Mouse (Mus musculus) CH12.LX (cell line): Measurements from ENCODE around the gene Pip5k1a. TPM values are rescaled to one million over a fixed set of nuclear protein-coding genes. Genes with fewer than 3 reads are reported as not detected.

Source experiments
- DNase-seq: peaks from one replicate; pipeline ENCODE4 v3.0.0-alpha.2; 2013; ENCODE audit errors: extremely low read depth
- H3K27ac ChIP-seq: 2 replicates; pipeline ENCODE4 v1.5.1; 2012; ENCODE audit warnings: low read depth, mild to moderate bottlenecking, control low read depth, moderate library complexity; ENCODE audit not compliant: insufficient read depth
- H3K27me3 ChIP-seq: replicated peaks from 2 replicates; pipeline ENCODE3; 2012; ENCODE audit warnings: inconsistent platforms
- H3K36me3 ChIP-seq, 2 experiments: replicated peaks in 1 of 2; 2 replicates each; pipeline versions ENCODE3 to v1.6.1; 2012; ENCODE audit warnings: inconsistent platforms in 1 of 2, low read length in 1 of 2, mild to moderate bottlenecking in 1 of 2, mixed read lengths in 1 of 2, moderate library complexity in 1 of 2; ENCODE audit not compliant: control insufficient read depth in 1 of 2, insufficient read depth in 1 of 2
- H3K4me1 ChIP-seq, 2 experiments: 2 replicates each; pipeline ENCODE4 v1.6.1; 2012; ENCODE audit warnings: inconsistent platforms in 1 of 2, moderate library complexity in 1 of 2; ENCODE audit not compliant: insufficient read depth in 2 of 2, control insufficient read depth in 1 of 2
- H3K4me2 ChIP-seq: 2 replicates; pipeline ENCODE4 v1.6.1; 2012; ENCODE audit warnings: low read depth, mild to moderate bottlenecking, control low read depth; ENCODE audit not compliant: poor library complexity, insufficient read depth, severe bottlenecking
- H3K4me3 ChIP-seq, 3 experiments: fragments of 150-350 bp in 1 of 3; sonication (generic) in 1 of 3; replicated peaks in 1 of 3; 2 replicates each; pipeline versions ENCODE3 to v1.5.1; 2011 to 2012; ENCODE audit warnings: low read depth in 2 of 3, low read length in 2 of 3, mild to moderate bottlenecking in 2 of 3, moderate library complexity in 2 of 3, control low read depth in 1 of 3, improper control_type of control experiment in 1 of 3, inconsistent platforms in 1 of 3, mixed read lengths in 1 of 3; ENCODE audit not compliant: poor library complexity in 1 of 3
- H3K79me2 ChIP-seq: replicated peaks from 2 replicates; pipeline ENCODE4 v1.6.1; 2012; ENCODE audit warnings: mild to moderate bottlenecking, moderate library complexity; ENCODE audit not compliant: control insufficient read depth, poor library complexity, insufficient read depth, severe bottlenecking; ENCODE audit errors: extremely low read depth
- H3K9ac ChIP-seq: 2 replicates; pipeline ENCODE4 v1.6.1; 2012; ENCODE audit warnings: low read depth, mild to moderate bottlenecking, control low read depth, moderate library complexity; ENCODE audit not compliant: insufficient read depth
- H3K9me3 ChIP-seq: replicated peaks from 2 replicates; pipeline ENCODE3; 2012; ENCODE audit warnings: low read length, inconsistent platforms, mixed read lengths
- BHLHE40 ChIP-seq: IDR thresholded peaks from 2 replicates; pipeline ENCODE4 v1.6.1; 2011; ENCODE audit warnings: mild to moderate bottlenecking, low read depth, low read length, improper control_type of control experiment
- CHD2 ChIP-seq: IDR thresholded peaks from 2 replicates; pipeline ENCODE4 v1.6.1; 2011; ENCODE audit warnings: low read length, improper control_type of control experiment
- ELF1 ChIP-seq: IDR thresholded peaks from 2 replicates; pipeline ENCODE4 v1.6.1; 2014; ENCODE audit warnings: low read depth, mild to moderate bottlenecking, inconsistent platforms, low read length, improper control_type of control experiment
- ETS1 ChIP-seq: conservative IDR thresholded peaks from 2 replicates; pipeline ENCODE4 v1.6.1; 2012; ENCODE audit warnings: low read depth, mild to moderate bottlenecking, inconsistent platforms, low read length, improper control_type of control experiment, moderate library complexity
- GABPA ChIP-seq: IDR thresholded peaks from 2 replicates; pipeline ENCODE4 v1.6.1; 2012; ENCODE audit warnings: low read depth, low read length, improper control_type of control experiment, inconsistent platforms; ENCODE audit not compliant: insufficient replicate concordance
- HCFC1 ChIP-seq: IDR thresholded peaks from 2 replicates; pipeline ENCODE4 v1.6.1; 2012; ENCODE audit warnings: low read depth, mild to moderate bottlenecking, inconsistent platforms, low read length, improper control_type of control experiment
- IRF4 ChIP-seq: IDR thresholded peaks from 2 replicates; pipeline ENCODE4 v1.6.1; 2014; ENCODE audit warnings: low read depth, mild to moderate bottlenecking, inconsistent platforms, low read length, improper control_type of control experiment
- JUN ChIP-seq: IDR thresholded peaks from 2 replicates; pipeline ENCODE4 v1.6.1; 2011; ENCODE audit warnings: low read depth, mild to moderate bottlenecking, low read length, improper control_type of control experiment, moderate library complexity; ENCODE audit not compliant: insufficient read depth
- JUND ChIP-seq: conservative IDR thresholded peaks from 2 replicates; pipeline ENCODE4 v1.6.1; 2011; ENCODE audit warnings: low read depth, low read length, improper control_type of control experiment
- KAT2A ChIP-seq: IDR thresholded peaks from 2 replicates; pipeline ENCODE4 v1.6.1; 2012; ENCODE audit warnings: low read length, improper control_type of control experiment, inconsistent platforms; ENCODE audit not compliant: insufficient replicate concordance
- MAFK ChIP-seq: IDR thresholded peaks from 2 replicates; pipeline ENCODE4 v1.6.1; 2011; ENCODE audit warnings: low read length, improper control_type of control experiment; ENCODE audit not compliant: insufficient replicate concordance
- MAX ChIP-seq: IDR thresholded peaks from 2 replicates; pipeline ENCODE4 v1.6.1; 2011; ENCODE audit warnings: low read length, improper control_type of control experiment
- MAZ ChIP-seq: IDR thresholded peaks from 2 replicates; pipeline ENCODE4 v1.6.1; 2012; ENCODE audit warnings: low read depth, mild to moderate bottlenecking, inconsistent platforms, low read length, improper control_type of control experiment, moderate library complexity
- MEF2A ChIP-seq: IDR thresholded peaks from 2 replicates; pipeline ENCODE4 v1.6.1; 2014; ENCODE audit warnings: low read depth, mild to moderate bottlenecking, inconsistent platforms, low read length, improper control_type of control experiment, borderline replicate concordance
- MXI1 ChIP-seq: IDR thresholded peaks from 2 replicates; pipeline ENCODE4 v1.6.1; 2011; ENCODE audit warnings: mild to moderate bottlenecking, low read depth, low read length, improper control_type of control experiment
- MYC ChIP-seq: IDR thresholded peaks from 2 replicates; pipeline ENCODE4 v1.6.1; 2011; ENCODE audit warnings: low read depth, mild to moderate bottlenecking, improper control_type of control experiment, low read length
- NELFE ChIP-seq: IDR thresholded peaks from 2 replicates; pipeline ENCODE4 v1.6.1; 2011; ENCODE audit warnings: low read depth, low read length, improper control_type of control experiment
- NRF1 ChIP-seq: IDR thresholded peaks from 2 replicates; pipeline ENCODE4 v1.6.1; 2014; ENCODE audit warnings: low read depth, mild to moderate bottlenecking, inconsistent platforms, low read length, improper control_type of control experiment, moderate library complexity
- POLR2A ChIP-seq: IDR thresholded peaks from 2 replicates; pipeline ENCODE4 v1.6.1; 2011; ENCODE audit warnings: low read depth, mild to moderate bottlenecking, improper control_type of control experiment, low read length
- POLR2AphosphoS2 ChIP-seq: IDR thresholded peaks from 2 replicates; pipeline ENCODE4 v1.6.1; 2011; ENCODE audit warnings: low read depth, low read length, improper control_type of control experiment
- RCOR1 ChIP-seq: conservative IDR thresholded peaks from 2 replicates; pipeline ENCODE4 v1.6.1; 2012; ENCODE audit warnings: low read depth, mild to moderate bottlenecking, inconsistent platforms, low read length, improper control_type of control experiment
- SIN3A ChIP-seq: IDR thresholded peaks from 2 replicates; pipeline ENCODE4 v1.6.1; 2012; ENCODE audit warnings: low read length, improper control_type of control experiment, inconsistent platforms
- SMC3 ChIP-seq: IDR thresholded peaks from 2 replicates; pipeline ENCODE4 v1.6.1; 2011; ENCODE audit warnings: low read depth, low read length, improper control_type of control experiment
- TBP ChIP-seq: conservative IDR thresholded peaks from 2 replicates; pipeline ENCODE4 v1.6.1; 2011; ENCODE audit warnings: low read depth, low read length, improper control_type of control experiment
- TCF12 ChIP-seq: IDR thresholded peaks from 2 replicates; pipeline ENCODE4 v1.6.1; 2014; ENCODE audit warnings: low read depth, mild to moderate bottlenecking, inconsistent platforms, low read length, improper control_type of control experiment
- UBTF ChIP-seq: IDR thresholded peaks from 2 replicates; pipeline ENCODE4 v1.6.1; 2012; ENCODE audit warnings: low read depth, mild to moderate bottlenecking, inconsistent platforms, low read length, improper control_type of control experiment, moderate library complexity
- ZC3H11A ChIP-seq: IDR thresholded peaks from 2 replicates; pipeline ENCODE4 v1.6.1; 2012; ENCODE audit warnings: low read depth, mild to moderate bottlenecking, inconsistent platforms, low read length, improper control_type of control experiment
- ZKSCAN1 ChIP-seq: IDR thresholded peaks from 2 replicates; pipeline ENCODE4 v1.6.1; 2012; ENCODE audit warnings: low read depth, inconsistent platforms, low read length, improper control_type of control experiment, borderline replicate concordance
- ZMIZ1 ChIP-seq: IDR thresholded peaks from 2 replicates; pipeline ENCODE4 v1.6.1; 2012; ENCODE audit warnings: low read depth, mild to moderate bottlenecking, inconsistent platforms, low read length, improper control_type of control experiment
- ZNF384 ChIP-seq: IDR thresholded peaks from 2 replicates; pipeline ENCODE4 v1.6.1; 2012; ENCODE audit warnings: low read depth, low read length, improper control_type of control experiment, inconsistent platforms
- dilution Hi-C: fragments of 300-500 bp; cut with MboI; formaldehyde crosslinking; loops from 2 replicates; pipeline ENCODE4 v1.14.3; 2020; ENCODE audit warnings: low sequenced_read_pairs; ENCODE audit not compliant: extremely low pct_unique_long_range_greater_than_20kb, extremely low pct_ligation_motif_present
- in situ Hi-C: fragments of 300-500 bp; cut with MboI; formaldehyde crosslinking; loops from 3 replicates; pipeline ENCODE4 v1.14.3; 2019; ENCODE audit warnings: low sequenced_read_pairs, low pct_ligation_motif_present, low pct_unique_long_range_greater_than_20kb, mixed read lengths
- polyA plus RNA-seq: library from polyadenylated mRNA; unstranded; fragments of >175 nt; gene quantifications from 2 replicates; pipeline ENCODE4 v1.2.1, GENCODE M21; 2012; ENCODE audit warnings: low read depth; ENCODE audit not compliant: insufficient read length
- total RNA-seq, 2 experiments: library from RNA; depleted of rRNA; stranded (reverse); fragments of 300-350 nt in 1 of 2; fragments of >200 nt in 1 of 2; gene quantifications; 2 replicates each; pipeline ENCODE4 v1.2.3; 2012 to 2014

The Pip5k1a gene
- total and polyA plus RNA-seq, 3 experiments: 21.5 to 35.8 (median 34.1) TPM

- peak; percentile 98 for DNase-seq
- Histone ChIP-seq H3K4me3 (peak within 1 kb of the TSS; percentile 77 to 83 (median 77)), H3K4me1 (peaks cover 2 to 17% of the 10 kb centered on the region in 2 experiments; a peak in 3 of 4 replicates), H3K4me2 (peak within 1 kb of the TSS; percentile 78), H3K79me2 (peaks cover 46% of the 10 kb centered on the region), H3K9ac (peak within 1 kb of the TSS; percentile 94), H3K36me3 (peaks cover 9 to 29% of the 10 kb centered on the region in 2 experiments), H3K27me3 (no peaks in the 10 kb centered on the region), H3K9me3 (no peaks in the 10 kb centered on the region), H3K27ac (peak within 1 kb of the TSS; percentile 40)
- in situ Hi-C loops: no loop called here
- TF ChIP-seq MYC (no peak), JUND (no peak), MXI1 (peak; percentile 77; the same call in 1 of the 2 replicates), ZC3H11A (no peak), UBTF (no peak), ELF1 (peak; percentile 93), MEF2A (peak; percentile 40; the same call in 1 of the 2 replicates), TBP (peak; percentile 46; the same call in 1 of the 2 replicates), SMC3 (no peak), ZMIZ1 (peak; percentile 78), TCF12 (peak; percentile 89), BHLHE40 (no peak), IRF4 (peak; percentile 61), MAFK (no peak), CHD2 (peak; percentile 96), HCFC1 (peak; percentile 97), MAX (no peak; the same call in 1 of the 2 replicates), KAT2A (peak; percentile 96; the same call in 1 of the 2 replicates), ETS1 (no peak), NRF1 (peak; percentile 62), ZKSCAN1 (no peak), ZNF384 (no peak), RCOR1 (no peak), SIN3A (peak; percentile 82), GABPA (peak; percentile 74; the same call in 1 of the 2 replicates), JUN (no peak), MAZ (no peak), POLR2AphosphoS2 (0 out of 2 replicates have a peak, but pooled peaks have one; percentile 68), NELFE (peak; percentile 78), POLR2A (peak; percentile 96)
- dilution Hi-C loops: no loop called here
These were observed 64.4 kb downstream of the Pip5k1a start, which contains the start of gene Psmd4 for GRCm38 (mm10) chr3:95042166-95042837. Gene Psmd4 (minus strand): TSS chr3:95042614.
